Mouse (Mus musculus) neural tube, embryonic 14.5 days (tissue): ENCODE measurements at regions not wholly inside any gene's neighbourhood (a gene's known extent, or its start where the extent isn't known, plus 50 kb on each side); places are given as distances from the start of the nearest gene placed in this dataset.
A peak's percentile ranks its signal among the peaks of the same experiment; 100 is the strongest.

Source experiments
- ATAC-seq: fragments of 200-750 bp; cut with Nextera tagmentation; 2 replicates; pipeline ENCODE4 v1.8.0; 2017; ENCODE audit warnings: low read depth, mild to moderate bottlenecking, moderate TSS enrichment, moderate library complexity
- H3K27ac ChIP-seq: fragments of 300-500 bp; sonication (generic); 2 replicates; pipeline ENCODE4 v1.5.1; 2014; ENCODE audit warnings: low read depth, mild to moderate bottlenecking, control low read depth, low read length, moderate library complexity, mixed read lengths
- H3K27me3 ChIP-seq: fragments of 300-500 bp; sonication (generic); 2 replicates; pipeline ENCODE4 v1.6.1; 2014; ENCODE audit warnings: low read length; ENCODE audit not compliant: control insufficient read depth, insufficient read depth
- H3K36me3 ChIP-seq: fragments of 300-500 bp; sonication (generic); 2 replicates; pipeline ENCODE4 v1.6.1; 2014; ENCODE audit warnings: low read length, mixed read lengths; ENCODE audit not compliant: control insufficient read depth, insufficient read depth
- H3K4me1 ChIP-seq: fragments of 300-500 bp; sonication (generic); 2 replicates; pipeline ENCODE4 v1.6.1; 2014; ENCODE audit warnings: low read length; ENCODE audit not compliant: control insufficient read depth, insufficient read depth
- H3K4me2 ChIP-seq: fragments of 300-500 bp; sonication (generic); 2 replicates; pipeline ENCODE4 v1.6.1; 2014; ENCODE audit warnings: mild to moderate bottlenecking, low read depth, low read length, control low read depth
- H3K4me3 ChIP-seq: fragments of 300-500 bp; sonication (generic); 2 replicates; pipeline ENCODE4 v1.5.1; 2014; ENCODE audit warnings: low read depth, low read length, control low read depth, mixed read lengths
- H3K9ac ChIP-seq: fragments of 300-500 bp; sonication (generic); replicated peaks from 2 replicates; pipeline ENCODE4 v1.6.1; 2014; ENCODE audit warnings: low read depth, mild to moderate bottlenecking, control low read depth, low read length, mixed read lengths
- H3K9me3 ChIP-seq: fragments of 300-500 bp; sonication (generic); 2 replicates; pipeline ENCODE4 v1.6.1; 2016; ENCODE audit warnings: low read length; ENCODE audit not compliant: control insufficient read depth
- WGBS: fragments of 180-500 bp; shearing (Covaris S2); extraction: QIAGEN DNeasy Blood & Tissue Kit; methylation state at CpG from one replicate; pipeline ENCODE4 v1.1.7; 2014; 5-methylcytosine and 5-hydroxymethylcytosine counted together

GRCm38 (mm10) chr7:54734039-54734438, 101.3 kb upstream of the Luzp2 start:
- Histone ChIP-seq H3K27ac (no peak overlapping the region), H3K4me1 (no peaks in the 10 kb centered on the region), H3K4me3 (no peak overlapping the region), H3K4me2 (no peak overlapping the region), H3K9me3 (no peaks in the 10 kb centered on the region), H3K9ac (no peak overlapping the region), H3K36me3 (no peaks in the 10 kb centered on the region), H3K27me3 (no peaks in the 10 kb centered on the region)
- ATAC-seq: no peak
- WGBS: 41% methylated on average over 7 of the region's 7 CpGs

GRCm38 (mm10) chr7:54734861-54735260, 100.4 kb upstream of the Luzp2 start:
- Histone ChIP-seq H3K36me3 (no peaks in the 10 kb centered on the region), H3K9me3 (no peaks in the 10 kb centered on the region), H3K4me1 (no peaks in the 10 kb centered on the region), H3K4me3 (no peak overlapping the region), H3K9ac (no peak overlapping the region), H3K4me2 (no peak overlapping the region), H3K27ac (no peak overlapping the region), H3K27me3 (no peaks in the 10 kb centered on the region)
- no peak for ATAC-seq
- WGBS: 94% methylated on average over 2 of the region's 2 CpGs

- Histone ChIP-seq H3K27ac (no peak overlapping the region), H3K4me1 (no peaks in the 10 kb centered on the region)
- ATAC-seq: no peak
Measured at GRCm38 (mm10) chr7:54767341-54767740, 68.0 kb upstream of the Luzp2 start.

GRCm38 (mm10) chr7:54768683-54769082, 66.6 kb upstream of the Luzp2 start:
- Histone ChIP-seq H3K9me3 (no peaks in the 10 kb centered on the region), H3K4me3 (no peak overlapping the region), H3K27ac (no peak overlapping the region), H3K9ac (no peak overlapping the region), H3K4me1 (no peaks in the 10 kb centered on the region), H3K4me2 (no peak overlapping the region), H3K27me3 (no peaks in the 10 kb centered on the region), H3K36me3 (no peaks in the 10 kb centered on the region)
- ATAC-seq: no peak
- WGBS: 32% methylated on average over 3 of the region's 3 CpGs

More at GRCm38 (mm10) chr7:54767341-54767740, 68.0 kb upstream of the Luzp2 start:
- Histone ChIP-seq H3K4me2 (no peak overlapping the region), H3K9me3 (no peaks in the 10 kb centered on the region), H3K27me3 (no peaks in the 10 kb centered on the region), H3K9ac (no peak overlapping the region), H3K36me3 (no peaks in the 10 kb centered on the region), H3K4me3 (no peak overlapping the region)
- WGBS: 92% methylated on average over 1 of the region's 1 CpGs

GRCm38 (mm10) chr7:54781939-54782520, 53.3 kb upstream of the Luzp2 start:
- Histone ChIP-seq H3K4me3 (no peak overlapping the region), H3K27me3 (no peaks in the 10 kb centered on the region), H3K27ac (no peak overlapping the region), H3K4me2 (no peak overlapping the region), H3K36me3 (no peaks in the 10 kb centered on the region), H3K9ac (no peak overlapping the region), H3K4me1 (no peaks in the 10 kb centered on the region), H3K9me3 (no peaks in the 10 kb centered on the region)
- peak; percentile 84 for ATAC-seq
- 47% methylated on average over 3 of the region's 3 CpGs for WGBS

GRCm38 (mm10) chr7:54782604-54783003, 52.7 kb upstream of the Luzp2 start:
- Histone ChIP-seq H3K27me3 (no peaks in the 10 kb centered on the region), H3K36me3 (no peaks in the 10 kb centered on the region), H3K27ac (no peak overlapping the region), H3K9me3 (no peaks in the 10 kb centered on the region), H3K4me1 (no peaks in the 10 kb centered on the region), H3K4me2 (no peak overlapping the region), H3K9ac (no peak overlapping the region), H3K4me3 (no peak overlapping the region)
- 48% methylated on average over 3 of the region's 3 CpGs for WGBS
- ATAC-seq: no peak

- no peaks in the 10 kb centered on the region for H3K9me3 ChIP-seq
- no peak for ATAC-seq
- H3K4me3 ChIP-seq: no peak overlapping the region
- no peak overlapping the region for H3K9ac ChIP-seq
- H3K27ac ChIP-seq: no peak overlapping the region
- no peak overlapping the region for H3K4me2 ChIP-seq
- WGBS: 91% methylated on average over 10 of the region's 10 CpGs
- no peaks in the 10 kb centered on the region for H3K4me1 ChIP-seq
- H3K36me3 ChIP-seq: no peaks in the 10 kb centered on the region
- no peaks in the 10 kb centered on the region for H3K27me3 ChIP-seq
Measured at GRCm38 (mm10) chr7:54783550-54784529, 51.5 kb upstream of the Luzp2 start.
